Mouse (Mus musculus): ENCODE results near the gene Gm128. TPM values are rescaled to one million over a fixed set of nuclear protein-coding genes. Genes with fewer than 3 reads are reported as not detected.

Gene Gm128
- 0.16 TPM in 1 of 2 replicates, not detected in the other for polyA plus RNA-seq (2014; fragmentation: Nextera tagmentation; extraction: Ambion mirVana)

GRCm38 (mm10) chr3:95241498-95241897, at the start of gene Gm128:
Gm128 (minus strand) TSS chr3:95241598.
- no peak within 1 kb of the TSS for H3K4me2 ChIP-seq (replicated peaks)
- no peak within 1 kb of the TSS for H3K4me3 ChIP-seq (replicated peaks; ENCODE audit: low read length)
- no peak within 1 kb of the TSS for H3K9ac ChIP-seq
- no peaks in the 10 kb centered on the region for H3K4me1 ChIP-seq (replicated peaks; ENCODE audit: control insufficient read depth, insufficient read depth, low read length)
- H3K9me3 ChIP-seq (ENCODE audit: control insufficient read depth, low read length): no peaks in the 10 kb centered on the region
- peaks cover 30% of the 10 kb centered on the region for H3K36me3 ChIP-seq (replicated peaks; ENCODE audit: control insufficient read depth, insufficient read depth)
- ATAC-seq (ENCODE audit: low FRiP score): no peak
- no peaks in the 10 kb centered on the region for H3K27me3 ChIP-seq (ENCODE audit: control insufficient read depth, insufficient read depth, low read length)
- WGBS: 74% methylated on average over 7 of the region's 7 CpGs
- no peak within 1 kb of the TSS for H3K27ac ChIP-seq
- DNase-seq (ENCODE audit: low spot score): no peak

GRCm38 (mm10) chr3:95291041-95291440, 49.6 kb upstream of the Gm128 start:
- Histone ChIP-seq H3K4me3 (replicated peaks; ENCODE audit: low read length) (no peak overlapping the region), H3K36me3 (replicated peaks; ENCODE audit: control insufficient read depth, insufficient read depth) (peaks cover 61% of the 10 kb centered on the region), H3K9me3 (ENCODE audit: control insufficient read depth, low read length) (no peaks in the 10 kb centered on the region), H3K9ac (no peak overlapping the region), H3K4me1 (replicated peaks; ENCODE audit: control insufficient read depth, insufficient read depth, low read length) (no peaks in the 10 kb centered on the region), H3K4me2 (replicated peaks) (no peak overlapping the region), H3K27me3 (ENCODE audit: control insufficient read depth, insufficient read depth, low read length) (no peaks in the 10 kb centered on the region), H3K27ac (no peak overlapping the region)
- ATAC-seq (ENCODE audit: low FRiP score) (no peak), DNase-seq (ENCODE audit: low spot score) (no peak)
- 93% methylated on average over 4 of the region's 4 CpGs for WGBS

- ATAC-seq (ENCODE audit: low FRiP score): no peak
- no peak overlapping the region for H3K27ac ChIP-seq
- peaks cover 2% of the 10 kb centered on the region; the same call in 1 of the 2 replicates for H3K4me1 ChIP-seq (replicated peaks; ENCODE audit: control insufficient read depth, insufficient read depth, low read length)
- no peaks in the 10 kb centered on the region for H3K9me3 ChIP-seq (ENCODE audit: control insufficient read depth, low read length)
- no peak overlapping the region for H3K4me3 ChIP-seq (replicated peaks; ENCODE audit: low read length)
- DNase-seq (ENCODE audit: low spot score): no peak
- H3K36me3 ChIP-seq (replicated peaks; ENCODE audit: control insufficient read depth, insufficient read depth): peaks cover 54% of the 10 kb centered on the region
- H3K27me3 ChIP-seq (ENCODE audit: control insufficient read depth, insufficient read depth, low read length): no peaks in the 10 kb centered on the region
- H3K4me2 ChIP-seq (replicated peaks): no peak overlapping the region
- no peak overlapping the region for H3K9ac ChIP-seq
- WGBS: 79% methylated on average over 6 of the region's 6 CpGs
Observed at GRCm38 (mm10) chr3:95290156-95290555, 48.8 kb upstream of the Gm128 start.

- H3K27ac ChIP-seq: no peak overlapping the region
- H3K4me2 ChIP-seq (replicated peaks): no peak overlapping the region
- H3K4me1 ChIP-seq (replicated peaks; ENCODE audit: control insufficient read depth, insufficient read depth, low read length): peaks cover 9% of the 10 kb centered on the region
- H3K27me3 ChIP-seq (ENCODE audit: control insufficient read depth, insufficient read depth, low read length): no peaks in the 10 kb centered on the region
- no peaks in the 10 kb centered on the region for H3K9me3 ChIP-seq (ENCODE audit: control insufficient read depth, low read length)
- no peak overlapping the region for H3K4me3 ChIP-seq (replicated peaks; ENCODE audit: low read length)
- H3K36me3 ChIP-seq (replicated peaks; ENCODE audit: control insufficient read depth, insufficient read depth): peaks cover 47% of the 10 kb centered on the region
- ATAC-seq (ENCODE audit: low FRiP score) (no peak), DNase-seq (ENCODE audit: low spot score) (no peak)
- H3K9ac ChIP-seq: no peak overlapping the region
- WGBS: 89% methylated on average over 4 of the region's 4 CpGs
Observed at GRCm38 (mm10) chr3:95289419-95289818, 48.0 kb upstream of the Gm128 start.

GRCm38 (mm10) chr3:95287541-95287940, 46.1 kb upstream of the Gm128 start:
- H3K27ac ChIP-seq: no peak overlapping the region
- no peak overlapping the region for H3K4me3 ChIP-seq (replicated peaks; ENCODE audit: low read length)
- no peak overlapping the region for H3K4me2 ChIP-seq (replicated peaks)
- no peak for DNase-seq (ENCODE audit: low spot score)
- 91% methylated on average over 3 of the region's 3 CpGs for WGBS
- no peak for ATAC-seq (ENCODE audit: low FRiP score)
- H3K9me3 ChIP-seq (ENCODE audit: control insufficient read depth, low read length): no peaks in the 10 kb centered on the region
- H3K36me3 ChIP-seq (replicated peaks; ENCODE audit: control insufficient read depth, insufficient read depth): peaks cover 28% of the 10 kb centered on the region
- H3K9ac ChIP-seq: no peak overlapping the region
- H3K27me3 ChIP-seq (ENCODE audit: control insufficient read depth, insufficient read depth, low read length): no peaks in the 10 kb centered on the region
- H3K4me1 ChIP-seq (replicated peaks; ENCODE audit: control insufficient read depth, insufficient read depth, low read length): peaks cover 18% of the 10 kb centered on the region

GRCm38 (mm10) chr3:95286510-95286909, 45.1 kb upstream of the Gm128 start:
- H3K27ac ChIP-seq: no peak overlapping the region
- WGBS: 89% methylated on average over 7 of the region's 7 CpGs
- H3K4me2 ChIP-seq (replicated peaks): no peak overlapping the region
- no peaks in the 10 kb centered on the region for H3K9me3 ChIP-seq (ENCODE audit: control insufficient read depth, low read length)
- no peak overlapping the region for H3K9ac ChIP-seq
- no peak for ATAC-seq (ENCODE audit: low FRiP score)
- no peak overlapping the region for H3K4me3 ChIP-seq (replicated peaks; ENCODE audit: low read length)
- peaks cover 20% of the 10 kb centered on the region for H3K36me3 ChIP-seq (replicated peaks; ENCODE audit: control insufficient read depth, insufficient read depth)
- peaks cover 24% of the 10 kb centered on the region for H3K4me1 ChIP-seq (replicated peaks; ENCODE audit: control insufficient read depth, insufficient read depth, low read length)
- no peak for DNase-seq (ENCODE audit: low spot score)
- no peaks in the 10 kb centered on the region for H3K27me3 ChIP-seq (ENCODE audit: control insufficient read depth, insufficient read depth, low read length)

GRCm38 (mm10) chr3:95286011-95286410, 44.6 kb upstream of the Gm128 start:
- DNase-seq (ENCODE audit: low spot score): no peak
- Histone ChIP-seq H3K36me3 (replicated peaks; ENCODE audit: control insufficient read depth, insufficient read depth) (peaks cover 20% of the 10 kb centered on the region), H3K4me2 (replicated peaks) (no peak overlapping the region), H3K9me3 (ENCODE audit: control insufficient read depth, low read length) (no peaks in the 10 kb centered on the region), H3K4me1 (replicated peaks; ENCODE audit: control insufficient read depth, insufficient read depth, low read length) (peaks cover 25% of the 10 kb centered on the region), H3K27ac (no peak overlapping the region), H3K9ac (no peak overlapping the region), H3K4me3 (replicated peaks; ENCODE audit: low read length) (no peak overlapping the region), H3K27me3 (ENCODE audit: control insufficient read depth, insufficient read depth, low read length) (no peaks in the 10 kb centered on the region)
- no peak for ATAC-seq (ENCODE audit: low FRiP score)
- WGBS: 72% methylated on average over 5 of the region's 5 CpGs

GRCm38 (mm10) chr3:95285390-95285789, 44.0 kb upstream of the Gm128 start:
- Histone ChIP-seq H3K4me2 (replicated peaks) (no peak overlapping the region), H3K4me1 (replicated peaks; ENCODE audit: control insufficient read depth, insufficient read depth, low read length) (peaks cover 31% of the 10 kb centered on the region), H3K27me3 (ENCODE audit: control insufficient read depth, insufficient read depth, low read length) (no peaks in the 10 kb centered on the region), H3K27ac (no peak overlapping the region), H3K4me3 (replicated peaks; ENCODE audit: low read length) (no peak overlapping the region), H3K9me3 (ENCODE audit: control insufficient read depth, low read length) (no peaks in the 10 kb centered on the region), H3K36me3 (replicated peaks; ENCODE audit: control insufficient read depth, insufficient read depth) (peaks cover 20% of the 10 kb centered on the region), H3K9ac (no peak overlapping the region)
- no peak for DNase-seq (ENCODE audit: low spot score)
- WGBS: 94% methylated on average over 5 of the region's 5 CpGs
- no peak for ATAC-seq (ENCODE audit: low FRiP score)

- Histone ChIP-seq H3K27ac (no peak overlapping the region), H3K36me3 (replicated peaks; ENCODE audit: control insufficient read depth, insufficient read depth) (peaks cover 20% of the 10 kb centered on the region), H3K9ac (peak overlapping the region; percentile 82), H3K4me3 (replicated peaks; ENCODE audit: low read length) (peak overlapping the region; percentile 72), H3K4me2 (replicated peaks) (peak overlapping the region; percentile 80), H3K27me3 (ENCODE audit: control insufficient read depth, insufficient read depth, low read length) (no peaks in the 10 kb centered on the region), H3K9me3 (ENCODE audit: control insufficient read depth, low read length) (no peaks in the 10 kb centered on the region), H3K4me1 (replicated peaks; ENCODE audit: control insufficient read depth, insufficient read depth, low read length) (peaks cover 31% of the 10 kb centered on the region)
- DNase-seq (ENCODE audit: low spot score) (no peak), ATAC-seq (ENCODE audit: low FRiP score) (no peak)
- WGBS: 90% methylated on average over 12 of the region's 12 CpGs
Observed at GRCm38 (mm10) chr3:95284501-95285281, 43.3 kb upstream of the Gm128 start.

All from hindbrain, embryonic 14.5 days (tissue).